8 mouse cellular contexts compared by ENCODE assay signal in genomic region chr3:84090982-84091381, GRCm38 (mm10). TPM values are rescaled to one million over a fixed set of nuclear protein-coding genes. Genes with fewer than 3 reads are reported as not detected.
DNase-seq lines count a peak whose midpoint lies in the region; ATAC-seq and TF ChIP-seq lines count a peak whose summit lies in the region.
"Had no signal": no experiment of that assay in that cellular context is flagged by ENCODE, and none has a peak within 500 bp of the region (broad histone marks: within the 10 kb centered on the region; RNA-seq: fewer than 3 reads in every experiment).

No protein-coding gene starts in this region.

- TF ChIP-seq CTCF in spleen, adult 2 months (IDR thresholded peaks at IDR 0.05; ENCODE audit: extremely low read depth, insufficient read depth, insufficient read length, insufficient replicate concordance): peak; percentile 16; the same call in 1 of the 2 replicates
- peak; percentile 44; the same call in 1 of the 2 replicates for TF ChIP-seq CTCF in bone marrow, adult 2 months (IDR thresholded peaks at IDR 0.05; ENCODE audit: control insufficient read depth, insufficient read depth, low read length)
- TF ChIP-seq CTCF in kidney, adult 2 months (conservative IDR thresholded peaks at IDR 0.05; ENCODE audit: insufficient read depth, insufficient read length, low read depth, low read length): peak; percentile 60

- peak in 1 of 2 experiments; percentile 51 for DNase-seq in spleen, adult 2 months (ENCODE audit: low read depth in 1 of 2, low spot score in 2 of 2)
- DNase-seq in spleen, postnatal 14 days (ENCODE audit: low spot score in 2 of 2): no peak
- peak; percentile 37 for DNase-seq in kidney, adult 2 months
- no peak for DNase-seq in layer of hippocampus, postnatal 14 days (ENCODE audit: low spot score in 2 of 2)
- no peak for DNase-seq in gastrocnemius, postnatal 4 days (ENCODE audit: low spot score in 2 of 2)

- no peak for TF ChIP-seq POLR2A in spleen, adult 2 months (IDR thresholded peaks at IDR 0.05; ENCODE audit: low read depth, low read length)
- no peak for TF ChIP-seq POLR2A in bone marrow, adult 2 months (IDR thresholded peaks at IDR 0.05; ENCODE audit: borderline replicate concordance, control insufficient read depth, low read depth, low read length)
- TF ChIP-seq POLR2A in kidney, adult 2 months (IDR thresholded peaks at IDR 0.05; ENCODE audit: low read depth, low read length): no peak

- no peak overlapping the region for H3K27ac ChIP-seq in spleen, adult 2 months (ENCODE audit: insufficient read depth, low read length)
- H3K27ac ChIP-seq in bone marrow, adult 2 months (ENCODE audit: control insufficient read depth, insufficient read depth, low read depth, low read length, poor library complexity): no peak overlapping the region
- H3K27ac ChIP-seq in kidney, adult 2 months (ENCODE audit: insufficient read depth, low read depth, low read length): no peak overlapping the region
- H3K27ac ChIP-seq: midbrain, embryonic 12.5 days had no signal

- H3K27me3 ChIP-seq in spleen, adult 2 months (ENCODE audit: control insufficient read depth, insufficient read depth, low read length): no peaks in the 10 kb centered on the region
- H3K27me3 ChIP-seq in kidney, adult 2 months (replicated peaks; ENCODE audit: control insufficient read depth, insufficient read depth, low read length): no peaks in the 10 kb centered on the region

- ATAC-seq in megakaryocyte, adult 5-6 weeks (ENCODE audit: poor library complexity, severe bottlenecking): peak; percentile 70

- 58% methylated on average over 2 of the region's 2 CpGs for WGBS in spleen, adult 2 months
- 46% methylated on average over 2 of the region's 2 CpGs for WGBS in bone marrow, adult 2 months
- 28% methylated on average over 2 of the region's 2 CpGs for WGBS in kidney, adult 2 months

- H3K4me3 ChIP-seq in spleen, adult 2 months (ENCODE audit: extremely low read depth, insufficient read depth, insufficient read length): no peak overlapping the region
- H3K4me3 ChIP-seq in bone marrow, adult 2 months (replicated peaks; ENCODE audit: control insufficient read depth, low read depth, low read length): no peak overlapping the region
- H3K4me3 ChIP-seq in kidney, adult 2 months (ENCODE audit: insufficient read depth, low read depth, low read length): no peak overlapping the region
- H3K4me3 ChIP-seq: midbrain, embryonic 12.5 days had no signal

- H3K36me3 ChIP-seq in spleen, adult 2 months (ENCODE audit: control insufficient read depth, insufficient read depth, low read length): no peaks in the 10 kb centered on the region
- no peaks in the 10 kb centered on the region for H3K36me3 ChIP-seq in kidney, adult 2 months (ENCODE audit: control insufficient read depth, insufficient read depth, low read length)
- H3K36me3 ChIP-seq: midbrain, embryonic 12.5 days had no signal

- no peaks in the 10 kb centered on the region for H3K4me1 ChIP-seq in spleen, adult 2 months (ENCODE audit: control insufficient read depth, insufficient read depth, insufficient read length)
- peaks cover 2% of the 10 kb centered on the region for H3K4me1 ChIP-seq in bone marrow, adult 2 months (ENCODE audit: control insufficient read depth, insufficient read depth, low read length)
- H3K4me1 ChIP-seq in kidney, adult 2 months (ENCODE audit: control insufficient read depth, insufficient read depth, low read length): no peaks in the 10 kb centered on the region

RNA-seq across cellular contexts. Expression of gene Tmem131l, which starts 51.0 kb away (rescaled TPM):
- polyA plus RNA-seq in spleen, adult 2 months (2012; rRNA removed): 116 and 134 TPM in 2 replicates
- polyA plus RNA-seq in bone marrow, adult 2 months (2011; ENCODE audit: insufficient read depth, insufficient read length, low replicate concordance, missing spikeins): 332 and 484 TPM in 2 replicates
- 8.8 and 9.8 TPM in 2 replicates for polyA plus RNA-seq in kidney, adult 2 months (2012; rRNA removed)
- 40.0 and 63.5 TPM in 2 replicates for total RNA-seq in megakaryocyte, adult 5-6 weeks (2015)
- 29.7 and 40.2 TPM in 2 replicates for total RNA-seq in megakaryocyte, adult 5-6 weeks (2017)
- total RNA-seq in layer of hippocampus, postnatal 14 days (2021): 10 to 100 TPM; 31.2 to 42.6 TPM
- 10 to 100 TPM; 59.8 to 60.5 TPM for total RNA-seq in gastrocnemius, postnatal 4 days (2021)
